Mouse (Mus musculus) CD4-positive helper T cell, adult 2 months (primary cell): Measurements from ENCODE around the gene 1520401A03Rik.

Source experiments
- DNase-seq: peaks from one replicate; pipeline ENCODE4 v3.0.0-alpha.2; 2012; ENCODE audit warnings: low read depth, missing footprints, low spot score

1520401A03Rik gene

DNA sequence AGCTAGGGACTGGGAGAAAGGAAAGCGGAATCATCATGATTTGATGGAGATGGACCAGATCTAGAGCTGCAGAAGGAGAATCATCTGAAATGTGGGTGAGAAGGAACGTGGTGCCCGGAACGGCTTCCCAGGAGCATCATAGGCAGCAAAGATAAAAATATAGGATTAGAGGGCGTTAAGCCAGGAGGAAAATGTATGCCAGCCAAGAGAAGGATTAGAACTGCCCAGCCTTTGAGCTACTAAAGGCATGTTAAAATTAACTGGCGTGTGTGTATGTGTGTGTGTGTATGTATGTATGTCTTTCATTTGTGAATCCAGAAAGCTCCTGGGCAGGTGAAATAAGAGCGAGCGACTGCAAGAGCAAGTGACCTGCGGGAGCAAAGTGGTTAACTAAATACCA is 19.3 kb downstream of the 1520401A03Rik start:
- no peak for DNase-seq

GRCm38 (mm10) chr17:23700079-23700478 is 22.5 kb downstream of the 1520401A03Rik start:
- DNase-seq = peak; percentile 82

DNA sequence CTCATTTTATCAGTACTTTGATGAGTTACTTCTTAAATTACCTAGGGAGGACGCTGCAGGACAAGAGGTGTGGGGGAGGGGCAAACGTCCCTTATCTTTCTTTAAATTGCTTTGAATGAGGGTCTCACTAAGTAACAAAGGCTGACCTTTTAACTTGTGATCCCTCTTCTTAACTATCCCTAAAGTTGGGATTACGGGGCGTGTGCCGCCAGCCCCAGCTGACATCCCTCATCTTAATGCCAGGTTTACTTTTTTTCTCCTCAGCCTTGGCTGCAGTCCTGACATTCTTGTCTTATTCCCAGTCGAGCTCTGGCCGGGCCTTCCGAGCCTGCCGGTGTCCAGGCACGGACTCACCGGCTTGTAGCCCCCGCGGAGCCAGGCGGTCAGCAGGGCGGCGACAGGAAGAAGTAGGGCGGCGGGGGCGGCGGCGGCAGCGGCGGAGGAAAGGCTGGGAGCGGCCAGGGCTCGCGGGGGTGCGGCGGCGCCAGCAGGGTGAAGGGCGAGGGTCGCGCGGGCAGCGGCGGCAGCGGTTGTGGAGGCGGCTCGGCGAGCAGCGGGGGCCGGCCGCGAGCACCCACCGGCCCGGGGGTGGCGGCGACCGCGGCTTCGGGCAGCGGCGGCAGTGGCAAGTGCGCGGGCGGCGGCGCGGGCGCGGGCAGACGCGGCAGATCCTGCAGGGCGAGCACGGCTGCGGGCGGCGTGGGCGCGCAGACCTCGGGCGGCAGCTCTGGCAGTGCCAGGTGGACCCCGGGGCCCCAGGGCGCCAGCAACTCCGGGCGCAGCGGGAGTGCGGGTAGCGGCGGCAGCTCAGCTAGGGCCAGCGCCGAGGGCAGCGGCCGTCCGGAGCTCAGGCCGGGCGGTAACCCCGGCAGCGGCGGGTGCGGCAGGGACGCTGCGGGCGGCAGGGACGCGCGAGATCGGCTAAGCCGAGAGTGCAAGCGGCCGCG is 23.2 kb downstream of the 1520401A03Rik start:
- DNase-seq = no peak

GRCm38 (mm10) chr17:23695801-23696200 is 26.8 kb downstream of the 1520401A03Rik start:
- DNase-seq = no peak

GRCm38 (mm10) chr17:23694491-23694890 is 28.1 kb downstream of the 1520401A03Rik start:
- DNase-seq = no peak

DNA sequence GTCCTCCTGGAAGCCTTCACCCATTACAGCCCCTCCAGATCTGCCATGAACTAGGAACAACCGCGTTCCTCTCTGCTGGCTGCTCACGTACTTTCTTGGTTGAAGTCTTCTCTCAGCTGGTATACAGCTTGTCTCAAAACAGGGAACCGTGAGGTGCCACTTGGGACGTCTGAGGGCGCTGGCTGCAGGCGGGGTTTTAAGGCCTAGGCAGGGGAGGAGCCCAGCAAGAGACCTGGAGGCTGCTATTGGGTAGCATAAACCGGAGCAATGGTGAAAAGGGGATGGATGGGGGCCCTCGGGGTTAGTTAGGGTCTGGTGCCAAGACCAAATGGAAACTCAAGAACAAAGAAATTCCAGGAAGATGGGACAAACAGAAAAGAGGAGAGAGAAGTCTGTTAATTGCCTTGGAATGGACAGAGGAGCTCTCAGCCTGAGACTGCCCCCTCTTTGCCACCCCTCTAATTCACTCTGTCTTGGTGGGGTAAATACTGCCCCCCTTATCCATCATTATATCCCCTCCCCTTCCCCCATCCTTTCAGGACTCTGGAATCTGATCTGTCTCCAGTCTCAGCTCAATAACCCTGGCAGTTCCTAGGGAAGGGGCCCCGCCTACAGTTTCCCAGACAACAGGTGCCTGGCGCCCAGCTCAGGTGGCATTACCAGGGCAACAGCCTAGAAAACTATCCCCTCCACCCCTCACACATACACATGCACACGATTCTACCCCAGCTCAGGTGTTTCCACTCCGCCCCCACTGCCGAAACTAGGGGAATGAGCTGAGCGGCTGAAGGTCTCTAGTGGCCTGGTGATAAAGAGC is 38.5 kb downstream of the 1520401A03Rik start, which contains the start of gene Cldn9:
Cldn9 (minus strand) TSS at position 171 of the 817 bp plus-strand sequence.
- no peak for DNase-seq

GRCm38 (mm10) chr17:23683226-23683625 is 39.4 kb downstream of the 1520401A03Rik start:
- no peak for DNase-seq

DNA sequence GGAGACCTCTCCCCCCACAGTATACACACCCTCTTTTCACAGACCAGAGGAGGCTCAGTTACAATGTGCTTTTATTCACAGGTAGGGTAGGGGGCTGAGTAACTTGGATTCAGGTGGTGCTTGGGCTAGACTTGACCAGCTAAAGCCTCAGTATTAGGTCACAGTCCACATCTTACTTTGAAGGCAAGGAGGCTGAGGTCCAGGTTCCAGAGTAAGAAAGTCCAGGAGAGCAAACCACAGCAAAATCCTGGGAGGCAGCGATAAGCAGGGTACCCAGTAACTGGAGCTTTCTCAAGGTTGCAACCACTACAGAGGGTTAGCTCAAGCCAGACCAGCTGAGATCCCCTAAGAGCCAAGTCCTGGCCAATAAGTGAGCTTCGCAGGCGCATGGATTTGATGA is 40.1 kb downstream of the 1520401A03Rik start:
- no peak for DNase-seq

DNA sequence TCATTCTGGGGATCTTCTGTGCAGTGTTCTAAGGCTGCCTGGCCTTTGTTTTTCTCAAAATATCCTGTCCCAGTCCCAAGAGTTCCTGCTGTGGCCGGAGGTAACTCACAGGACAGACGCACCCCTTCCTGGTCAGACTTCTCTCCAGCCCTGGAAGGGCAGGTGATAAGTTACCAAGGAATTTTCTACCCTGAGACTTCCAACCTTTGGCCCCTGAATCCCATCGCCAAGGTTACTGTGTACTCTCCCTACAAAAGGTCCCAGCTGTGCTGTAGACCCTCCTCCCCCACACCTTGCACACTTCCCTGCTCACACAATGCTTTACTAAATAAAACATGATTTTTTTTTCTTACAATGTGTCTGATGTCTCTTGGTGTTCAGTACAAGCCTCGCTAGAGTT is 40.5 kb downstream of the 1520401A03Rik start:
- DNase-seq = no peak

GRCm38 (mm10) chr17:23681086-23681485 is 41.5 kb downstream of the 1520401A03Rik start:
- DNase-seq = no peak

DNA sequence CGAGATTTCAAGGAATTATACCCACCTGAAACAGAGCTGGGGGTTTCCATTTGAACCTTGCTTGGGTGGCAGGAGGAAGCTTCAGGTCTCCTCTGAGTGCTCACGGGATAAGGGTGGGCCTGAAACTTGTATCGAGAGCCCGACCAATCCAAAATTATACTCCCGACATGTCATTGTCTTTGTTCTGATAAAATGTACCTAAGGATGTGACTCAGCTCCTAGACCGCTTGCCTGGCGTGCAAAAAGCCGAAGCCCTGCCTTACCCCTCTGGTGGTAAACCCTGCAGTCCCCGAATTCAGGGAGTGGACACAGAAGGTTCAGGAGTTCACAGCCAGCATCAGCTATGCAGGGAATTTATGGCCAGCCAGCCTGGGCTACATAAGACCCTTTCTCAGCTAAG is 42.2 kb downstream of the 1520401A03Rik start:
- DNase-seq = no peak

DNA sequence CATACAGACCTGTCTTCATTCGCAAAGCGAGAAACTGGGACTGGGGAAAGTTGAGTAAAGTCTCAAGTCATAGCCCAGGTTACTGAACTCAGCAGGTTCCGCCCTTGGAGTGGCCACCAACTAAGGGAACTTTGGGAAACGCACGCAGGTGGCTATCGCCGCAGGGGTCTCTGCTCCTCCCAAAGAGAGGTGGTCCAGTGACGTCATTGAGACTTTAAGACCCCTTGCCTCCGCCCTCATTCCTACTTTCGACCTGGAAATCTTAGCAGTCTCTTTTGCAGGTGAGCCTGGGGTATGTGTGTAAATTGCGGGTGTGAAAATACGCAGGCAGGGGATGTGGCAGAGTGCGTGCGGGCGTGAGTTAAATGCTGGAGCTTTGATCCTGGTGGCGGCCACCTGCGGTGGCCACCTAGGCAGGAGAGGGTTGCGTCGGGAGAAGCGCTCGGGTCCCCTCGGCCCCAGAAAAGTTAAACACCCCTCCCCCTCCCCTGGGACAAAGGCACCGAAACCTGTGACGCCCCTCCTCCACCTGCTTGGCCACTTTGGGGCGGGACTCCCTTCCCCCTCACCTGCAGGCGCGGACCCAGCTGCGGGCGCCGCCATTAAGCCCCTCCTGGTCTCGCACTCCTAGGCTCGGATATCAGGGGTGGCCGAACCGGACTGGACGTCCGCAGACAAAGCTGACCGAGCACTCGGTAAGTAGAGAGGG is 43.3 kb downstream of the 1520401A03Rik start, which contains the start of gene Cldn6:
Cldn6 (plus strand) TSS at position 123 of the 709 bp plus-strand sequence.
- DNase-seq = no peak

GRCm38 (mm10) chr17:23677236-23677679 is 45.3 kb downstream of the 1520401A03Rik start, which contains the start of gene Tnfrsf12a:
Tnfrsf12a (minus strand) TSS chr17:23677468.
- peak; percentile 95 for DNase-seq

GRCm38 (mm10) chr17:23676473-23677031 is 46.0 kb downstream of the 1520401A03Rik start:
- DNase-seq = peak; percentile 66

DNA sequence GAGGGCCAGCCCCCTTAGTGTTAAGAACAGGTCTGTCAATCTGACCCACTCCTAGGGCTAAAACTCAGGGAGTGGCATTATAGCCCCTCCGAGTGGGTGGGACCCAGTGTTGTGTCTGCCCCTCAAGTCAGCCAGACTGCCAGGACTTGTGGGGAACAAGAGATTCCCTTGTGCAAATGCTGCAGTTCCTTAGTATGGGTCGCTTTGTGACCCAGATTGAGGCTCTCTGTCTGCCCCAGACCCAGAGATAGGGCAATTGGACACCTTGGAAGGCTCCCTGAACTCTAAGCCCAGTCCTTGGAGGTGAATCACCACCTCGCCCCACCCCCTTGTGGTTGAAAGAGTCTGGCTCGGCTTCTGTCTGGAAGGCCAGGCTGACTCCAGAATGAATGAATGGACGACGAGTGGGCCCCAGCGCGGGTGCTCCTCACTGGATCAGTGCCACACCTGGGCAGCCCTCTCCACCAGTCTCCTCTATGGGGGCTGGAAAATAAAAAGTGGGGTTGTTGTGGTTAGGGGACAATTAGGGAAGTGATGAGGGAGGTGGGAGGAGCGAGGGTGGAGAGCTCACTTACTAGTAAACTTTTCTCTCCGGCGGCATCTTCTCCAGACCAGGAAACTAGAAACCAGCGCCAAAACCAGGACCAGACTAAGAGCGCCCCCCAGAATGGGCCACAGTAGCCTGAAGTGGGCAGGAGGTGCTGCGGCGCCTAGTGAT is 46.9 kb downstream of the 1520401A03Rik start:
- peak; percentile 52 for DNase-seq

GRCm38 (mm10) chr17:23675127-23675526 is 47.5 kb downstream of the 1520401A03Rik start:
- no peak for DNase-seq

DNA sequence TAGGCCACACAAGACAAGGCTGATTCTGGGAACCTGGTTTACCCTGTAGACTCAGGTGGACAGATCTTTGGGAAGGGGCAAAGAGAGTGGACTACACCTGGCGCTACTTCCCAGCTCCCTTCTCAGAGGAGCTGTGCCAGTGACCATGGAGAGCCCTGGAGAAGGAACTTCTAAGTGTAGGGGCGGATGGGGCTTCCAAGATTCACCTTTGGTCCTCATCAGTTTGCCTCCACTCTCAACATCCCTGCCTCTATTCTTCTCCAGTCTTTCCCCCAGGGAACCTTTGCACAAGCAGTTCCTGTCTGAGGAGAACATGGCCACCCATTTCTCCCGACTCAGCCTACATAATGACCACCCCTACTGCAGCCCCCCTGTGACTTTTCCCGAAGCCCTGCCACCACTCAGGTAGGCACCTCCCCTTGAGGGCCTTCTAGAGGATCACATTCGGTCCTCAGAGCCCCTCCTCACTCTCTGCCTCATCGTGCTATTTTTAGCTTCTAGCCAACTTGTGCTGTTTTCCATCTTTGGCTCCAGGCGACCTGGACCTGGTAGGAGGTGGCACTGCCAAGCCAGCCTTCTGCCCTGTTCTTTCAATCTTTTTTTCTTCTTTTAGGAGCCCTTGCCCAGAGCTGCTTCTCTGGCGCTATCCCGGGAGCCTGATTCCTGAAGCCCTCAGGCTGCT is 48.2 kb downstream of the 1520401A03Rik start:
- no peak for DNase-seq

GRCm38 (mm10) chr17:23673424-23674073 is 49.0 kb downstream of the 1520401A03Rik start, which contains the start of the genes Hcfc1r1 and Thoc6:
Hcfc1r1 (plus strand) TSS chr17:23673596.
Thoc6 (minus strand) TSS chr17:23673882.
- peak; percentile 97 for DNase-seq

- DNase-seq = no peak
Observed at GRCm38 (mm10) chr17:23672761-23673160, 49.8 kb downstream of the 1520401A03Rik start.
